Mouse (Mus musculus) left cerebral cortex, postnatal 36 days (tissue): ENCODE data around the gene Olfr1253. TPM values are rescaled to one million over a fixed set of nuclear protein-coding genes. Genes with fewer than 3 reads are reported as not detected.

Source experiments
- DNase-seq, 2 experiments: peaks; one replicate each; pipeline ENCODE4 v3.0.0; 2021 to 2022; ENCODE audit warnings: low spot score in 2 of 2, mixed read lengths in 1 of 2
- intact Hi-C: fragments of 180-260 bp; cut with DNase I; formaldehyde crosslinking; loops from one replicate; pipeline ENCODE4 v1.15.1; 2025
- total RNA-seq, 2 experiments: library from RNA; stranded (reverse); gene quantifications; 2 replicates each; pipeline ENCODE4 v1.2.3; 2021

The Olfr1253 gene
- total RNA-seq = not detected

- intact Hi-C loops = no loop called here
Measured at GRCm38 (mm10) chr2:89756990-89757389, at the start of gene Olfr1253. Gene Olfr1253, minus strand, starts transcription at chr2:89757090.

GRCm38 (mm10) chr2:89799583-89799982 lies 42.7 kb upstream of the Olfr1253 start:
- no peak for DNase-seq

More at GRCm38 (mm10) chr2:89756990-89757389, at the start of gene Olfr1253:
- DNase-seq = no peak

GRCm38 (mm10) chr2:89793519-89793918 lies 36.6 kb upstream of the Olfr1253 start, which contains the start of gene Olfr1254:
Gene Olfr1254, minus strand, starts transcription at chr2:89793619.
- intact Hi-C loops = no loop called here

More at GRCm38 (mm10) chr2:89799583-89799982, 42.7 kb upstream of the Olfr1253 start:
- intact Hi-C loops = no loop called here

GRCm38 (mm10) chr2:89724912-89725311 lies 32.0 kb downstream of the Olfr1253 start, which contains the start of gene Olfr1252:
Gene Olfr1252, minus strand, starts transcription at chr2:89725012.
- intact Hi-C loops = no loop called here
- DNase-seq = no peak

More at GRCm38 (mm10) chr2:89793519-89793918, 36.6 kb upstream of the Olfr1253 start, which contains the start of gene Olfr1254:
- DNase-seq = no peak

Other genes starting within 250 kb of the Olfr1253 start
- not detected for gene Olfr1243, start 225.6 kb downstream of the Olfr1253 start, total RNA-seq
- not detected for gene Olfr1245, start 178.6 kb downstream of the Olfr1253 start, total RNA-seq
- gene Olfr1246, start 163.9 kb downstream of the Olfr1253 start, total RNA-seq = not detected
- under 1 TPM in 1 of 2 experiments, not detected in 1; 0.11 TPM for gene Olfr1247, start 143.0 kb downstream of the Olfr1253 start, total RNA-seq
- not detected for gene Olfr1248, start 138.8 kb downstream of the Olfr1253 start, total RNA-seq
- not detected for gene Olfr1249, start 122.1 kb downstream of the Olfr1253 start, total RNA-seq
- not detected for gene Olfr1250, start 95.6 kb downstream of the Olfr1253 start, total RNA-seq
- gene Olfr1251, start 85.2 kb downstream of the Olfr1253 start, total RNA-seq = not detected
- not detected for gene Olfr1252, start 32.1 kb downstream of the Olfr1253 start, total RNA-seq
- gene Olfr1254, start 36.5 kb upstream of the Olfr1253 start, total RNA-seq = not detected
- gene Olfr1255, start 55.0 kb upstream of the Olfr1253 start, total RNA-seq = not detected
- gene Olfr1256, start 84.5 kb upstream of the Olfr1253 start, total RNA-seq = not detected
- not detected for gene Olfr48, start 91.1 kb upstream of the Olfr1253 start, total RNA-seq
- not detected for gene Olfr1257, start 121.3 kb upstream of the Olfr1253 start, total RNA-seq
- not detected for gene Olfr1258, start 170.2 kb upstream of the Olfr1253 start, total RNA-seq
- gene Olfr1259, start 191.6 kb upstream of the Olfr1253 start, total RNA-seq = not detected
- not detected for gene Olfr1260, start 217.2 kb upstream of the Olfr1253 start, total RNA-seq
- gene Olfr1261, start 234.1 kb upstream of the Olfr1253 start, total RNA-seq = not detected
- gene Olfr1262, start 243.1 kb upstream of the Olfr1253 start, total RNA-seq = not detected